Mouse (Mus musculus): ENCODE data around the gene Fip1l1.

GRCm38 (mm10) chr5:74632369-74633114 is 97.3 kb downstream of the Fip1l1 start:
- TF ChIP-seq CTCF (IDR thresholded peaks at IDR 0.05; ENCODE audit: control insufficient read depth, insufficient read depth, insufficient replicate concordance, low read depth, low read length) (no peak), POLR2A (IDR thresholded peaks at IDR 0.05; ENCODE audit: control insufficient read depth, low read depth, low read length) (no peak)
